Mouse (Mus musculus) forebrain, embryonic 13.5 days (tissue): ENCODE results near the gene Myoz1. TPM values are rescaled to one million over a fixed set of nuclear protein-coding genes. Genes with fewer than 3 reads are reported as not detected.

Source experiments
- ATAC-seq: fragments of 200-750 bp; cut with Nextera tagmentation; 2 replicates; pipeline ENCODE4 v1.8.0; 2017
- H3K27ac ChIP-seq: fragments of 300-500 bp; sonication (generic); 2 replicates; pipeline ENCODE4 v1.5.1; 2015; ENCODE audit warnings: inconsistent platforms, mild to moderate bottlenecking, moderate library complexity
- H3K27me3 ChIP-seq: fragments of 300-500 bp; sonication (generic); 2 replicates; pipeline ENCODE4 v1.6.1; 2015; ENCODE audit warnings: mild to moderate bottlenecking, inconsistent platforms
- H3K36me3 ChIP-seq: fragments of 300-500 bp; sonication (generic); 2 replicates; pipeline ENCODE4 v1.6.1; 2015; ENCODE audit warnings: mild to moderate bottlenecking, inconsistent platforms; ENCODE audit not compliant: poor library complexity, severe bottlenecking
- H3K4me1 ChIP-seq: fragments of 300-500 bp; sonication (generic); 2 replicates; pipeline ENCODE4 v1.6.1; 2015; ENCODE audit warnings: inconsistent platforms
- H3K4me2 ChIP-seq: fragments of 300-500 bp; sonication (generic); 2 replicates; pipeline ENCODE4 v1.6.1; 2015; ENCODE audit warnings: inconsistent platforms, mild to moderate bottlenecking, moderate library complexity
- H3K4me3 ChIP-seq: fragments of 300-500 bp; sonication (generic); 2 replicates; pipeline ENCODE4 v1.5.1; 2015; ENCODE audit warnings: mild to moderate bottlenecking, inconsistent platforms
- H3K9ac ChIP-seq: fragments of 300-500 bp; sonication (generic); 2 replicates; pipeline ENCODE4 v1.6.1; 2015; ENCODE audit warnings: mild to moderate bottlenecking, inconsistent platforms
- H3K9me3 ChIP-seq: fragments of 300-500 bp; sonication (generic); replicated peaks from 2 replicates; pipeline ENCODE4 v1.6.1; 2016; ENCODE audit warnings: inconsistent platforms
- WGBS: fragments of 180-500 bp; shearing (Covaris S2); methylation state at CpG from one replicate; pipeline ENCODE4 v1.1.7; 2015; 5-methylcytosine and 5-hydroxymethylcytosine counted together
- polyA plus RNA-seq: library from polyadenylated mRNA; unstranded; fragments of >200 nt; fragmentation: Nextera tagmentation; extraction: Ambion mirVana; gene quantifications from 2 replicates; pipeline ENCODE4 v1.2.1, GENCODE M21; 2015

The Myoz1 gene
- polyA plus RNA-seq, 1 experiment from 2014 or later = not detected

- no peaks in the 10 kb centered on the region for H3K27me3 ChIP-seq
- no peak overlapping the region for H3K27ac ChIP-seq
- H3K9me3 ChIP-seq = no peaks in the 10 kb centered on the region
- H3K4me3 ChIP-seq = no peak overlapping the region
- ATAC-seq = no peak
- WGBS = 97% methylated on average over 2 of the region's 2 CpGs
- peaks cover 9% of the 10 kb centered on the region; the same call in 1 of the 2 replicates for H3K4me1 ChIP-seq
- H3K9ac ChIP-seq = no peak overlapping the region
- H3K36me3 ChIP-seq = no peaks in the 10 kb centered on the region
- H3K4me2 ChIP-seq = no peak overlapping the region
These were observed 20.8 kb downstream of the Myoz1 start for GRCm38 (mm10) chr14:20635546-20635945.

DNA sequence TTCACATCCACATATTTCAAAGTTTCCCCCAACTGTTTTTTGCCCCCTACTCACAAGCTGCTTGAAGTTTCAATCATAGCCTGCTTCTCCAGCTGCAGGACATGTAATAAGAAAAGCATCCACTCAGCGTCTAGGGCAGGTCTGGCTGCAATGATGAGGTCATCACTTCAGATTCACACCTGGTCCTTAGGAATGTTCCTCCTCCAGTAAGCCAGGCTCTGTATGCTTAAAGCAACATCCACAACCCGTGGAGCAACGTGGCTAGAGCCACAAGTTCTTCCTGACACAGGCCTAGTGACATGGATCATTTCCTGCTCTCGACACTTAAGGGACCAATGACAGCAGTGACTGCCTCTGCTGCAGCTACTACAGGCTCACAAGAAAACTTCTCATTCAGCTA is 25.1 kb downstream of the Myoz1 start:
- Histone ChIP-seq H3K27me3 (no peaks in the 10 kb centered on the region), H3K36me3 (no peaks in the 10 kb centered on the region), H3K9me3 (no peaks in the 10 kb centered on the region), H3K27ac (no peak overlapping the region), H3K4me2 (no peak overlapping the region), H3K4me1 (no peaks in the 10 kb centered on the region), H3K9ac (no peak overlapping the region), H3K4me3 (no peak overlapping the region)
- ATAC-seq = no peak
- WGBS = 80% methylated on average over 4 of the region's 4 CpGs

GRCm38 (mm10) chr14:20626971-20627370 is 29.4 kb downstream of the Myoz1 start:
- H3K27ac ChIP-seq = no peak overlapping the region
- H3K27me3 ChIP-seq = no peaks in the 10 kb centered on the region
- H3K4me1 ChIP-seq = no peaks in the 10 kb centered on the region
- no peaks in the 10 kb centered on the region for H3K36me3 ChIP-seq
- ATAC-seq = no peak
- WGBS = 85% methylated on average over 3 of the region's 3 CpGs
- no peak overlapping the region for H3K4me3 ChIP-seq
- no peak overlapping the region for H3K9ac ChIP-seq
- no peaks in the 10 kb centered on the region for H3K9me3 ChIP-seq
- no peak overlapping the region for H3K4me2 ChIP-seq

DNA sequence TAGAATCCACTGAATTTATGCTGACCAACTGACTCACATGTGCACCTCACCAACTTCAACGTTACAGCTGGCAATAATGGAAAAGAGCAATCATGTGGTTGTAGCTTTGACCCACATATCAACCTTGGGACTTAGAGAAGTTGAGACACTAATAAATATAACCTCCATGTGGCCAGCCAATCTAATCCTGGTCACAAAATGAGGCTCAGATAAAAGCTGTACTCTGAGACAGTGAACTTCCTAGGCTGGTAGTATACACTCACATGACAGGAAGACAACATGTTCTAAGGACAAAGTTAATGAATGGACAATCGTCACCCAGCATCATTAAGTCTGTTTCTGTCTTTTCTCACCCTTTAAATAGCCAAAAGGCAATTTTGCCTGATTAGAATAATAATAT is 29.9 kb downstream of the Myoz1 start:
- 86% methylated on average over 2 of the region's 2 CpGs for WGBS
- Histone ChIP-seq H3K36me3 (no peaks in the 10 kb centered on the region), H3K27me3 (no peaks in the 10 kb centered on the region), H3K4me3 (no peak overlapping the region), H3K27ac (no peak overlapping the region), H3K4me1 (no peaks in the 10 kb centered on the region), H3K9ac (no peak overlapping the region), H3K9me3 (no peaks in the 10 kb centered on the region), H3K4me2 (no peak overlapping the region)
- ATAC-seq = no peak

- peaks cover 10% of the 10 kb centered on the region; the same call in 1 of the 2 replicates for H3K4me1 ChIP-seq
- no peak overlapping the region for H3K4me2 ChIP-seq
- H3K36me3 ChIP-seq = 0 out of 2 replicates have a peak, but pooled peaks cover 5% of the 10 kb centered on the region
- no peak overlapping the region for H3K4me3 ChIP-seq
- no peaks in the 10 kb centered on the region for H3K9me3 ChIP-seq
- H3K27me3 ChIP-seq = no peaks in the 10 kb centered on the region
- H3K27ac ChIP-seq = no peak overlapping the region
- WGBS = 92% methylated on average over 3 of the region's 3 CpGs
- H3K9ac ChIP-seq = no peak overlapping the region
- ATAC-seq = no peak
These were observed 33.4 kb downstream of the Myoz1 start for GRCm38 (mm10) chr14:20622907-20623306.

GRCm38 (mm10) chr14:20622412-20622811 is 33.9 kb downstream of the Myoz1 start:
- 91% methylated on average over 2 of the region's 2 CpGs for WGBS
- ATAC-seq = no peak
- Histone ChIP-seq H3K9ac (no peak overlapping the region), H3K36me3 (0 out of 2 replicates have a peak, but pooled peaks cover 5% of the 10 kb centered on the region), H3K27ac (no peak overlapping the region), H3K4me2 (no peak overlapping the region), H3K4me1 (peaks cover 10% of the 10 kb centered on the region; the same call in 1 of the 2 replicates), H3K4me3 (no peak overlapping the region), H3K9me3 (no peaks in the 10 kb centered on the region), H3K27me3 (no peaks in the 10 kb centered on the region)

DNA sequence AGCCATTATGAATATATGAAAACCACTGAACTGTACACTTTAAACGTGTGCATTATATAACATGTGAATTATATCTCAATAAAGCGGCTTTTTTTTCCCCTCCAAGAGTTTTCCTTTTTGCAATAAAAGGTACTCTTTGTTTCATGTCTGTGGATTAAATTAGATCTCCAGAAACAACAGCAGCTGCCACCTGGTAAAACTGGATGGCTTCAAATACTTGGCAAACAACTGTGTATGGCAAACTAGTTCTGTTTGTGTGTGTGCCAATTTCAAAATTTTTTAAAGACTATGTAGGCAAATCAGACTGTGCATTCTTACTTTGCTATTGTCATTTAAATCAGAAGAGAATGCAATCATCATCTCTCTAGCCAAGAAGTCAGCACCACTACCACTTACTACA is 34.4 kb downstream of the Myoz1 start:
- H3K36me3 ChIP-seq = 0 out of 2 replicates have a peak, but pooled peaks cover 5% of the 10 kb centered on the region
- H3K27me3 ChIP-seq = no peaks in the 10 kb centered on the region
- peaks cover 10% of the 10 kb centered on the region; the same call in 1 of the 2 replicates for H3K4me1 ChIP-seq
- no peak overlapping the region for H3K4me3 ChIP-seq
- no peak for ATAC-seq
- WGBS = 88% methylated on average over 2 of the region's 2 CpGs
- H3K27ac ChIP-seq = no peak overlapping the region
- no peaks in the 10 kb centered on the region for H3K9me3 ChIP-seq
- no peak overlapping the region for H3K9ac ChIP-seq
- no peak overlapping the region for H3K4me2 ChIP-seq

DNA sequence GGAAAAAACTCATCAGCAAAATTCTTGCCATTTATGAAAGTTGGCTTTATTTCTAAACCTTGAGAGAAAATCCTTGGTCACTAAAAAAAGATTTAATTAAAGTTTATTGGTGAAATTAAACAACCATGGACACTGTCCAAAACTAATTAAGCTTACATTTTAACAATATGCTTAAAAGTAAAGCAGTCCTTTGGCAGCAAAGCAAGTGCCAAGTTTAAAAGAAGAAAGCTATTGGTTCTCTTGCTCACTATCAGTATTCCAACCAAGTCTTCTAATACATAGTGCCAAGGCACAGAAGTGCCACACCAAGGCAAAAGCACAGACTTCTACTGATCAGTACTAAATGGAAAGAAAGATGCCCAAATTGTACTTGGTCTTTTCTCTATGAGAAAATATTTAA is 37.2 kb downstream of the Myoz1 start:
- 0 out of 2 replicates have a peak, but pooled peaks cover 5% of the 10 kb centered on the region for H3K36me3 ChIP-seq
- no peaks in the 10 kb centered on the region for H3K27me3 ChIP-seq
- no peak overlapping the region for H3K9ac ChIP-seq
- peaks cover 15% of the 10 kb centered on the region; the same call in 1 of the 2 replicates for H3K4me1 ChIP-seq
- H3K9me3 ChIP-seq = no peaks in the 10 kb centered on the region
- ATAC-seq = no peak
- no peak overlapping the region for H3K27ac ChIP-seq
- H3K4me2 ChIP-seq = no peak overlapping the region
- no peak overlapping the region for H3K4me3 ChIP-seq

GRCm38 (mm10) chr14:20618211-20618610 is 38.1 kb downstream of the Myoz1 start:
- WGBS = 82% methylated on average over 5 of the region's 5 CpGs
- Histone ChIP-seq H3K27ac (no peak overlapping the region), H3K4me2 (no peak overlapping the region), H3K4me3 (no peak overlapping the region), H3K9me3 (no peaks in the 10 kb centered on the region), H3K4me1 (peaks cover 15% of the 10 kb centered on the region; the same call in 1 of the 2 replicates), H3K9ac (no peak overlapping the region), H3K36me3 (0 out of 2 replicates have a peak, but pooled peaks cover 5% of the 10 kb centered on the region), H3K27me3 (no peaks in the 10 kb centered on the region)
- no peak for ATAC-seq

DNA sequence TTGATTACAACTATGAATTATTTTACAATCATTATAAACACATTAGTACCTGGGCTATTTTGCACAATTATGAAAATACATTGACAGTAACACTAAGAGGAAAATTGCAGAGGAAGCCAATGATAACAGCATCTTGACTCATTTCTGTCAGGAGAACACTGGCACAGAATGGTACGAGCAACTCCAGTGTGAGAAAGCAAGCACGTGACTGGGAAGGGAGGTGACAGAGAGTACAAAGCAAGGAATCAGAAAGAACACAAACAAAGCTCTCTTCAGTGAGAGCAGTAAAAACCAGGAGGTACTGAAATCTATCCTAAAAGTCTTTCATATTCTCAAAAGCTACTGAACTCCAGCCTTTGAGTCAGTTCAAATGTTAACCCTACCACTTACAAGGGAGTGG is 39.9 kb downstream of the Myoz1 start:
- Histone ChIP-seq H3K27me3 (no peaks in the 10 kb centered on the region), H3K36me3 (0 out of 2 replicates have a peak, but pooled peaks cover 5% of the 10 kb centered on the region), H3K4me3 (no peak overlapping the region), H3K27ac (no peak overlapping the region), H3K4me2 (no peak overlapping the region), H3K4me1 (peaks cover 15% of the 10 kb centered on the region; the same call in 1 of the 2 replicates), H3K9ac (no peak overlapping the region), H3K9me3 (no peaks in the 10 kb centered on the region)
- no peak for ATAC-seq
- 25% methylated on average over 2 of the region's 2 CpGs for WGBS

DNA sequence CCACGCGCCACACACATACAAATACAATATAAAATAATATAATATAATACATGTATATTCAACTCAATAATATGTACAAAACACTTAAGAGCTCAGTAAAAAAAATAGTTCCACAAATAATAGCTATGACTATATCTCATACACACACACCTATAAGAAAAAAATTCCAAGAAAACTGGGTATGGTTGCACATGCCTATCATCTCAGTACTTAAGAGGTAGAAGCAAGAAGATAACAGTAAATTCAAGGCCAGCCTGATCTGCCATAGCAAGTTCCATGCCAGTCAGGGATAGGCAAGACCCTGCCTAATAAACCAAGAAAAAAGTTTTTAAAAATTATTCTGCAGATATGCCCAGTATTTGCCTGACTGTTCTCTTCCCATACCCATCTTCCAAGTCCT is 41.3 kb downstream of the Myoz1 start:
- no peak for ATAC-seq
- no peaks in the 10 kb centered on the region for H3K9me3 ChIP-seq
- H3K27me3 ChIP-seq = no peaks in the 10 kb centered on the region
- WGBS = 96% methylated on average over 2 of the region's 2 CpGs
- H3K4me1 ChIP-seq = peaks cover 15% of the 10 kb centered on the region; the same call in 1 of the 2 replicates
- H3K4me2 ChIP-seq = no peak overlapping the region
- no peak overlapping the region for H3K9ac ChIP-seq
- H3K36me3 ChIP-seq = 0 out of 2 replicates have a peak, but pooled peaks cover 2% of the 10 kb centered on the region
- no peak overlapping the region for H3K27ac ChIP-seq
- H3K4me3 ChIP-seq = no peak overlapping the region

DNA sequence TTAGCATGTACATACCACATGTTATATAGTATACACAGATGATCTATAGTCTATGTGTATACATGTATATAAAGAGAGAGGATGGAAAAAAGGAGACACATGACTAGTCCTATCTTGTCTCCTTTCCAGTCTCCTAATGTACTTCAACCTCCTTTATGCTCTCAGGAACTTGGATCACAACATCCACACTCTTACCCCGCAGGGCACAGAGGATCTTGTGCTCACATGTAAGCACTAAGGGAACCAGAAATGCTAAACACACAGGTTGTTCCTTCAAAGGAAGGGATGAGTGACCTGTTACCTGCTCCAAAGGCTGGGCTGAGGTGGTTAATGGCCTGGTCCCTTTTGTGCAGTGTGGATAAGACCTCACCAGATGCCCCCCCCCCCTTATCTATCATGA is 43.5 kb downstream of the Myoz1 start:
- no peak overlapping the region for H3K4me2 ChIP-seq
- H3K4me1 ChIP-seq = peaks cover 5% of the 10 kb centered on the region; the same call in 1 of the 2 replicates
- H3K27ac ChIP-seq = no peak overlapping the region
- WGBS = 94% methylated on average over 1 of the region's 1 CpGs
- ATAC-seq = no peak
- no peaks in the 10 kb centered on the region for H3K27me3 ChIP-seq
- no peaks in the 10 kb centered on the region for H3K9me3 ChIP-seq
- no peaks in the 10 kb centered on the region for H3K36me3 ChIP-seq
- no peak overlapping the region for H3K4me3 ChIP-seq
- no peak overlapping the region for H3K9ac ChIP-seq

GRCm38 (mm10) chr14:20610146-20610545 is 46.2 kb downstream of the Myoz1 start:
- no peaks in the 10 kb centered on the region for H3K27me3 ChIP-seq
- no peak overlapping the region for H3K4me2 ChIP-seq
- H3K4me1 ChIP-seq = no peaks in the 10 kb centered on the region
- ATAC-seq = no peak
- WGBS = 85% methylated on average over 4 of the region's 4 CpGs
- H3K27ac ChIP-seq = no peak overlapping the region
- H3K36me3 ChIP-seq = peaks cover 16% of the 10 kb centered on the region
- no peak overlapping the region for H3K4me3 ChIP-seq
- H3K9ac ChIP-seq = no peak overlapping the region
- H3K9me3 ChIP-seq = no peaks in the 10 kb centered on the region
